Mouse (Mus musculus): ENCODE measurements around the gene Lnpk. TPM values are rescaled to one million over a fixed set of nuclear protein-coding genes. Genes with fewer than 3 reads are reported as not detected.

Lnpk gene
- total RNA-seq, 1 experiment from 2014 or later = 12.8 TPM

- no peak for DNase-seq
Measured at GRCm38 (mm10) chr2:74491426-74491825, 87.8 kb downstream of the Lnpk start.

GRCm38 (mm10) chr2:74490186-74490585, 89.0 kb downstream of the Lnpk start:
- no peak for DNase-seq

- no peak for DNase-seq
Measured at GRCm38 (mm10) chr2:74488443-74488842, 90.8 kb downstream of the Lnpk start.

- no peak for DNase-seq
Measured at GRCm38 (mm10) chr2:74482651-74483050, 96.6 kb downstream of the Lnpk start.

- no peak for DNase-seq
Measured at GRCm38 (mm10) chr2:74482086-74482485, 97.1 kb downstream of the Lnpk start.

Other genes starting within 250 kb of the Lnpk start
- gene Evx2, start 80.1 kb upstream of the Lnpk start, total RNA-seq (2021) = not detected in 2 replicates
- not detected in 2 replicates for gene Hoxd13, start 88.9 kb upstream of the Lnpk start, total RNA-seq (2021)
- gene Hoxd12, start 95.6 kb upstream of the Lnpk start, total RNA-seq (2021) = not detected in 2 replicates
- not detected in 2 replicates for gene Hoxd11, start 100.1 kb upstream of the Lnpk start, total RNA-seq (2021)
- gene Hoxd10, start 112.5 kb upstream of the Lnpk start, total RNA-seq (2021) = 0.71 TPM in 1 of 2 replicates, not detected in the other
- gene Hoxd9, start 118.3 kb upstream of the Lnpk start, total RNA-seq (2021) = 3.8 and 5.8 TPM in 2 replicates
- 24.6 and 24.9 TPM in 2 replicates for gene Hoxd8, start 125.2 kb upstream of the Lnpk start, total RNA-seq (2021)
- gene Hoxd3, start 132.5 kb upstream of the Lnpk start, total RNA-seq (2021) = 0.85 and 0.98 TPM in 2 replicates
- 13.9 and 17.8 TPM in 2 replicates for gene Hoxd4, start 132.5 kb upstream of the Lnpk start, total RNA-seq (2021)
- gene Gm28230, start 147.3 kb upstream of the Lnpk start, total RNA-seq (2021) = 1.4 and 1.7 TPM in 2 replicates
- gene Hoxd1, start 183.5 kb upstream of the Lnpk start, total RNA-seq (2021) = not detected in 2 replicates
- 99.7 and 107 TPM in 2 replicates for gene Mtx2, start 246.4 kb upstream of the Lnpk start, total RNA-seq (2021)

Measured in adrenal gland, postnatal 14 days (tissue).